Mouse (Mus musculus) forebrain, embryonic 14.5 days (tissue): ENCODE measurements around the gene Smco3. TPM values are rescaled to one million over a fixed set of nuclear protein-coding genes. Genes with fewer than 3 reads are reported as not detected.

Experiments
- ATAC-seq: fragments of 200-750 bp; cut with Nextera tagmentation; 2 replicates; pipeline ENCODE4 v1.8.0; 2017; ENCODE audit warnings: mild to moderate bottlenecking, moderate library complexity
- DNase-seq: peaks from one replicate; pipeline ENCODE4 v3.0.0-alpha.2; 2015; ENCODE audit warnings: low spot score
- H3K27ac ChIP-seq: fragments of 300-500 bp; sonication (generic); 2 replicates; pipeline ENCODE4 v1.5.1; 2014; ENCODE audit warnings: low read depth, mild to moderate bottlenecking, control low read depth, low read length, moderate library complexity
- H3K27me3 ChIP-seq: fragments of 300-500 bp; sonication (generic); replicated peaks from 2 replicates; pipeline ENCODE4 v1.6.1; 2014; ENCODE audit warnings: low read length, control low read depth, mixed read lengths; ENCODE audit not compliant: control insufficient read depth, insufficient read depth
- H3K36me3 ChIP-seq: fragments of 300-500 bp; sonication (generic); 2 replicates; pipeline ENCODE4 v1.6.1; 2014; ENCODE audit warnings: low read length, control low read depth; ENCODE audit not compliant: control insufficient read depth, insufficient read depth
- H3K4me1 ChIP-seq: fragments of 300-500 bp; sonication (generic); 2 replicates; pipeline ENCODE4 v1.6.1; 2014; ENCODE audit warnings: antibody characterized with exemption, low read length, control low read depth; ENCODE audit not compliant: control insufficient read depth, insufficient read depth
- H3K4me2 ChIP-seq: fragments of 300-500 bp; sonication (generic); 2 replicates; pipeline ENCODE4 v1.6.1; 2014; ENCODE audit warnings: mild to moderate bottlenecking, control low read depth, low read length
- H3K4me3 ChIP-seq: fragments of 300-500 bp; sonication (generic); 2 replicates; pipeline ENCODE4 v1.5.1; 2014; ENCODE audit warnings: low read depth, low read length, control low read depth
- H3K9ac ChIP-seq: fragments of 300-500 bp; sonication (generic); 2 replicates; pipeline ENCODE4 v1.6.1; 2014; ENCODE audit warnings: mild to moderate bottlenecking, low read length, control low read depth, moderate library complexity
- H3K9me3 ChIP-seq: fragments of 300-500 bp; sonication (generic); replicated peaks from 2 replicates; pipeline ENCODE4 v1.6.1; 2016; ENCODE audit warnings: low read length, control low read depth, mixed read lengths; ENCODE audit not compliant: control insufficient read depth
- WGBS: fragments of 180-500 bp; shearing (Covaris S2); extraction: QIAGEN DNeasy Blood & Tissue Kit; methylation state at CpG from one replicate; pipeline ENCODE4 v1.1.7; 2014; 5-methylcytosine and 5-hydroxymethylcytosine counted together
- polyA plus RNA-seq: library from polyadenylated mRNA; unstranded; fragments of >200 nt; fragmentation: Nextera tagmentation; extraction: Ambion mirVana; gene quantifications from 2 replicates; pipeline ENCODE4 v1.2.1, GENCODE M21; 2014

The Smco3 gene
- polyA plus RNA-seq, 1 experiment from 2014 or later, result 1.1 TPM

DNA sequence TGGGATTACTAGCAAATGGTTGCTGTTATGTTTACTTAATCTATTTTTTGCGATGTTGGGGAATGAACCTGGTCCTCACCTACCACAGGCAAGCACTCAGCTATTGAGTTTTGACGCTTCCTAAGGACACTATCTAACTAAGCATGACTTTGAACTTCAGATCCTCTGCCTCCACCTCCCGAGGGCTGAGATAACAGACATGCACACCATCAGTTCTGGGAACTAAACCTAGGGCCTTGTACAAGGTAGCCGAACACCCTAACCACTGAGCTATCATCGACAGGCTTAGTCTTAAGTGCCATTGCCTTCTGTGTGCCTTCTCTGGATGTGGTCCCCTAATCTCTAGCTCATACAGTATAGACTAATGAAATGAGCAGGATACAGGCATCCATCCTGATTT, 30.1 kb upstream of the Smco3 start:
- ATAC-seq (no peak), DNase-seq (no peak)
- H3K27me3 ChIP-seq, result no peaks in the 10 kb centered on the region
- H3K27ac ChIP-seq, result no peak overlapping the region
- no peaks in the 10 kb centered on the region for H3K36me3 ChIP-seq
- no peaks in the 10 kb centered on the region for H3K4me1 ChIP-seq
- H3K9ac ChIP-seq, result no peak overlapping the region
- H3K9me3 ChIP-seq, result no peaks in the 10 kb centered on the region
- 95% methylated on average over 5 of the region's 5 CpGs for WGBS
- H3K4me3 ChIP-seq, result no peak overlapping the region
- no peak overlapping the region for H3K4me2 ChIP-seq

DNA sequence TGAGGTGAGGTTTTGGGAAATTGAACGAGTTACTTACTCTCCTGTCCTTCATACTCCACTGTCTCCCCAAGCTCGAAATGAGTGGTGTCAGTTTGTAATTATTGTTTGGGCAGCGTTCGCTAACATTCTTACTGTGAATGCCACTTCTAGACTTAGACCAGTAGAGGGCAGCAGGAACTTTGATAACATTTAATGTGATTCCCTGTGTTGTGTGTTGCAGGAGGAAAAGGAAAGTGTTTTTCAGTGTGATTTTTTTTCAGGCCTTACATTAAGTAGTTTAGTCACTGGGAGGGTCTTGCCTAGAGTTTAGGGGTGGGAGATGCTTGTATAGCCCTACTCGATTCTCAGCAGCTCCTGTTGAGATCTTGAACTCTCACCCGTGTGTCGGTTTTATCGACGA, 25.8 kb upstream of the Smco3 start:
- Histone ChIP-seq H3K9me3 (no peaks in the 10 kb centered on the region), H3K27me3 (no peaks in the 10 kb centered on the region), H3K4me1 (no peaks in the 10 kb centered on the region), H3K4me3 (no peak overlapping the region), H3K4me2 (no peak overlapping the region), H3K27ac (no peak overlapping the region), H3K36me3 (no peaks in the 10 kb centered on the region), H3K9ac (no peak overlapping the region)
- WGBS, result 46% methylated on average over 9 of the region's 9 CpGs
- peak; percentile 69 for ATAC-seq
- peak; percentile 90 for DNase-seq

DNA sequence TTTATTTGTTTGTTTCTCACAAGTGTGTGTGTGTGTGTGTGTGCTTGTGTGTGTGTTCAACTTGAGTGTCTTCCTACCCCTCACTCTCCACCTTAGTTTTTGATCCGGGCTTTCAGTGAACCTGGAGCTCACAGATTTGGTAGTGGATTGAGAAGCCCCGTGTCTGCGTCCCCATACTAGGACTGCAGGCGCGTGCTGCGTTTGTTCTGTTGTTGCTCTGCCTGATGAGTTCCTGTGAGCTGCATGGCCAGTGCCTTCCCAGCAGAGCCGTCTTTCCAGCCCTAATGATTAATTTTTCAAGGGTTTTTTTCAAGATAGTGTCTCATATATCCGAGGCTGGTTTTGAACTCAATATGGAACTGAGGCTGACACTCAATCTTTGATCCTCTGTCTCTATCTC, 23.2 kb upstream of the Smco3 start:
- ATAC-seq, result no peak
- WGBS, result 86% methylated on average over 8 of the region's 8 CpGs
- H3K27me3 ChIP-seq, result no peaks in the 10 kb centered on the region

DNA sequence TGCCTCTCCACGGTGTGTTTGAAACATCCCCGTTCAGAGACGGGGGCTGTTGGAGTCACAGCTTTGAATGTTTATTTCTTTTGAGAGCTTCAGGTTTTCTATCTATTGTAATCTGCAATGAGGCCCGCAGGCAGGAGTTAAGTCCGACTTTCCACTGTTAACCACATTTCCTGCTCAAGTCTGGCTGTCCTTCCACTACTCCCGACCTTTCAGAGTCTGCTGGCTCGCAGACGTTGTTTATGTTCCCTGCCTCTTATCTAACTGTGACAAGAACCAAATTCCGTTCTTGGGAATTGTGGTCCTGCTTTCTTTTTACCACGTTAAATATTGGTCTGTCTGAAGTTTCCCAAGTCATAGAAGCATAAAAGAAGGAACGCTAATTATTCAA, 22.6 kb upstream of the Smco3 start:
- 77% methylated on average over 11 of the region's 11 CpGs for WGBS
- Histone ChIP-seq H3K36me3 (no peaks in the 10 kb centered on the region), H3K4me1 (no peaks in the 10 kb centered on the region), H3K4me2 (no peak overlapping the region), H3K27ac (no peak overlapping the region), H3K4me3 (no peak overlapping the region), H3K9me3 (no peaks in the 10 kb centered on the region), H3K9ac (no peak overlapping the region), H3K27me3 (no peaks in the 10 kb centered on the region)
- no peak for ATAC-seq
- no peak for DNase-seq

More for the DNA sequence above, 23.2 kb upstream of the Smco3 start:
- H3K36me3 ChIP-seq, result no peaks in the 10 kb centered on the region
- H3K4me3 ChIP-seq, result no peak overlapping the region
- H3K27ac ChIP-seq, result no peak overlapping the region
- H3K9ac ChIP-seq, result no peak overlapping the region
- no peaks in the 10 kb centered on the region for H3K4me1 ChIP-seq
- DNase-seq, result no peak
- no peak overlapping the region for H3K4me2 ChIP-seq
- H3K9me3 ChIP-seq, result no peaks in the 10 kb centered on the region

DNA sequence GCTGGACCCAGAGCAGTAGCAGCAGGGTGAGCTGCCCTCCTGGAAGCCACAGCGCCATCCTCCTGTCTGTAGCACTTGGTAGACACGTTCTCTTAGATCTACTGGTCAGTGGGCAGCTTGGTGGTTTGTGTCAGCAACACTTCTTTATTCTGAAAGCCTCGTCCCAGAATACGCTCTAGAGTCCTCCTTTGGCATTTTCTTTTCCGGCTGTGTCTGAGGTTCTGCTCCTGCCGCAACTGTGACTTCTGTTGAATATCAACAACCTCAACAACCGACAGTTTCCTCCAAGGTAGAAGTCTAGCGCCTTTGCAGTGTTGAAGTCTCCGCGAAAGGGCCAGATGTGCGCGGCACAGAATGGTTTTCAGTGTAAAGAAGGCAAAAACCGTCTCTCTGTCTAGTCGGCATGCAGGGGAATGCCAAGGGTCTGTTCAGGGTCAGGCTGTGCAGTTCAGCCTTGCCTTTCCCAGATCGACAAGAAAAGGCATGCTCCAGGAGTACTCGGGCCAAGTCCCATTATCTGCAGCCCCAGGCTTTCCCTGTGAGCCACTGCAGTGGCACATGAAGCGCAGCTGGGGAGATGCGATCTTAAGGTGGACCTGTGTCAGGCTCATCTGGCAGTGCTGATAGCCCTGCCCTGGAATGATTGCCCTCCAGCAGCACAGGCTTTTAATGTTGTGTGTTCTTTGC, 22.1 kb upstream of the Smco3 start, which contains the start of gene Art4:
TSS of gene Art4 (minus strand) at position 548 of the 687 bp plus-strand sequence.
- Histone ChIP-seq H3K9me3 (no peaks in the 10 kb centered on the region), H3K4me3 (no peak within 1 kb of the TSS), H3K36me3 (no peaks in the 10 kb centered on the region), H3K9ac (no peak within 1 kb of the TSS), H3K27me3 (no peaks in the 10 kb centered on the region), H3K27ac (no peak within 1 kb of the TSS), H3K4me1 (no peaks in the 10 kb centered on the region), H3K4me2 (no peak within 1 kb of the TSS)
- DNase-seq, result no peak
- WGBS, result 81% methylated on average over 18 of the region's 18 CpGs
- no peak for ATAC-seq

DNA sequence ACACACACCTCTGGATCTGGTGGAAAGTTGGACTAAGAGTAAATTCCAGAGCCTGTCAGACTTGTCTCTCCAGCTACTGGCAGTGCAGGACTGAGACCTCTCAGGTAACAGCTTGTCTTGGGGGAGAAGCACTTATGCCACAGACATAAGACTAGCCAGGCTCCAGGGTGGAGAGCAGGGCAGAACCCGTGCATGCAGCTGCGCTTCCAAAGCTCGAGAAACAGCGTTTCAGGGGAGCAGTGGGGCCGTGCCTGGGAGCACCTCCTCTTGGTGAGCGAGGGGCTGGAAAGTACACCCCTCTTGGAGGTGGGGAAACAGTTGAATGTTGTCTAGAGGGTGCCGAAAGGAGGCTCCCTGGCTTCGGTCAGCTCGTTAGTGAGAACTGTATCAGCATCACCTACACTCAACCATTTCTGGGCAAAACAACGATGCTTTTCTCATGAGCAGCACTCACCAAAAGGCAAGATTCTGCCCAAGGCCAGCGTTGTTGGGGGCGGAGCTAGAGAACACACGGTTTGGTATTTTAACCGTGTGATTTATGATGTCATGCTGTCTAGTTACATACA, 20.9 kb upstream of the Smco3 start:
- H3K9me3 ChIP-seq, result no peaks in the 10 kb centered on the region
- 55% methylated on average over 14 of the region's 14 CpGs for WGBS
- DNase-seq (no peak), ATAC-seq (no peak)
- no peaks in the 10 kb centered on the region for H3K27me3 ChIP-seq
- H3K27ac ChIP-seq, result no peak overlapping the region
- no peak overlapping the region for H3K9ac ChIP-seq
- no peaks in the 10 kb centered on the region for H3K36me3 ChIP-seq
- no peaks in the 10 kb centered on the region for H3K4me1 ChIP-seq
- H3K4me2 ChIP-seq, result no peak overlapping the region
- no peak overlapping the region for H3K4me3 ChIP-seq

DNA sequence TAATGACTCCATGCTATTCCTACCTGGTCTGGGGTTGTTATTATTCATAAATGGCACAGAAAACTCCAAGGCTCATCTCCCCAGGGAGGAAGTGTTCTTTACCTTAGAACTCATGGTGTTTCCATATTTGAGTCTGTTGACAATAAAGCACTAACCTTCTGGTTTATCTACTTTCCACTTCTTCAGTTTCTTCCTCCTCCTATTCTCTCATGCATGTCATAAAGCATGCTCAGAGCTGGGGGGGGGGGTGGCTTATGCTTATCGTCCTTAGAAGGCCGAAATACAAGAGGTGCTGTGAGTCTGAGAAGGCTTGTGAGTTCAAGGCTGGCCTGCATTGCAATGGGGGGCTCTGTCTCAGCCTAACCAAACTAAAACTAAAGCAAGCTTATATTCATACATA, 19.9 kb upstream of the Smco3 start:
- no peaks in the 10 kb centered on the region for H3K36me3 ChIP-seq
- H3K9ac ChIP-seq, result no peak overlapping the region
- no peak overlapping the region for H3K4me2 ChIP-seq
- no peaks in the 10 kb centered on the region for H3K4me1 ChIP-seq
- H3K4me3 ChIP-seq, result no peak overlapping the region
- ATAC-seq (no peak), DNase-seq (no peak)
- no peaks in the 10 kb centered on the region for H3K9me3 ChIP-seq
- H3K27ac ChIP-seq, result no peak overlapping the region
- WGBS, result 83% methylated on average over 2 of the region's 2 CpGs
- no peaks in the 10 kb centered on the region for H3K27me3 ChIP-seq

DNA sequence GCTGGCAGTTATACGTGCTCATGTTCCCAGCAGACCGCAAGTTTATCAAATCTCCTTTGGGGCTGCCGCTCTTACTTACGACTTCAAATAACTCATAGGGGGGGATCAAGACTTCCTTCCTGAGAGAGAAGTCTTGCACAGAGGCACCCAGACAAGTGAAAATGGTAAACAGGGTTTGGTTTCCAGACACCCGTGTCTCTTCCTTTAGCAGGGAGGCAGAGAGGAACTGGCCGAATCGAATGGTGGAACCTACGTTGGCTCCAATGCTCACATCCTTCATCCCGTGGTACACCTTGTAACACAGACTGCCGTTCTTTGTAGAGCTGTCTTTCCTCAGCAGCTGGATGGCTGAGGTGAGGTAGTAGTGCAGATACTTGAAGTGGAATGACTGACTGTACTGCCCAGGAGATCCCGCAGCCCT, 19.1 kb upstream of the Smco3 start:
- DNase-seq, result no peak

DNA sequence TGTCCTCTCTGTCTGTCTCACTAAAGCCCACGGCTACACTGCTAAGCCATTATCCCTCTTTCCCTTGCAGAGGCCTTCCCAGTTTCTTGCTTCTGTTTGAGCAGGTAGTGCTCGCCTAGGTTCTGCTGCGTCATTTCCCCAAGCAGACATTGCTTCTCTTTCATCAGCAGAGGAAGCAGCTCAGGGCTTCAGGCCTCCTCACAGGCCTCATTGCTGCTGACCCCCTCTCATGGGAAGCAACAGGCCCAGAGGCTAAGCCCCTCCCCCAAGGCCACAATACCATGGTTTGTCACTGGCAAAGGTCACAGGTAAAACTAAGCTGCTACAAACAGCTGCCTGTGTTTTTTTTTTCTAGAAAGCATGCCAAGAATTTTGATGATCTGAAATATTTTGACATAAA, 17.5 kb upstream of the Smco3 start:
- Histone ChIP-seq H3K4me2 (no peak overlapping the region), H3K27me3 (no peaks in the 10 kb centered on the region), H3K36me3 (no peaks in the 10 kb centered on the region), H3K9ac (no peak overlapping the region), H3K4me3 (no peak overlapping the region), H3K4me1 (no peaks in the 10 kb centered on the region), H3K27ac (no peak overlapping the region), H3K9me3 (no peaks in the 10 kb centered on the region)
- peak; percentile 8 for DNase-seq
- no peak for ATAC-seq
- 61% methylated on average over 3 of the region's 3 CpGs for WGBS

More for the DNA sequence above, 19.1 kb upstream of the Smco3 start:
- no peak for ATAC-seq
- WGBS, result 93% methylated on average over 11 of the region's 11 CpGs
- H3K36me3 ChIP-seq, result no peaks in the 10 kb centered on the region
- H3K4me1 ChIP-seq, result no peaks in the 10 kb centered on the region
- H3K4me2 ChIP-seq, result no peak overlapping the region
- H3K9me3 ChIP-seq, result no peaks in the 10 kb centered on the region
- no peak overlapping the region for H3K27ac ChIP-seq
- no peak overlapping the region for H3K9ac ChIP-seq
- H3K4me3 ChIP-seq, result no peak overlapping the region
- no peaks in the 10 kb centered on the region for H3K27me3 ChIP-seq
